Mouse (Mus musculus) liver, postnatal 0 days (tissue): ENCODE measurements around the gene Susd6. TPM values are rescaled to one million over a fixed set of nuclear protein-coding genes. Genes with fewer than 3 reads are reported as not detected.

Experiments used
- ATAC-seq: fragments of 200-750 bp; cut with Nextera tagmentation; 2 replicates; pipeline ENCODE4 v1.8.0; 2017; ENCODE audit warnings: mild to moderate bottlenecking, moderate library complexity
- DNase-seq: peaks from one replicate; pipeline ENCODE4 v3.0.0-alpha.2; 2016
- H3K27ac ChIP-seq: fragments of 300-500 bp; sonication (generic); 2 replicates; pipeline ENCODE4 v1.5.1; 2014; ENCODE audit warnings: antibody characterized with exemption, moderate library complexity, mild to moderate bottlenecking, low read depth
- H3K27me3 ChIP-seq: fragments of 300-500 bp; sonication (generic); 2 replicates; pipeline ENCODE4 v1.6.1; 2014; ENCODE audit warnings: low read length, control low read depth, mixed read lengths; ENCODE audit not compliant: insufficient read depth
- H3K36me3 ChIP-seq: fragments of 300-500 bp; sonication (generic); replicated peaks from 2 replicates; pipeline ENCODE4 v1.6.1; 2014; ENCODE audit warnings: mild to moderate bottlenecking, control low read depth, low read length, moderate library complexity, mixed read lengths; ENCODE audit not compliant: insufficient read depth
- H3K4me1 ChIP-seq: fragments of 300-500 bp; sonication (generic); 2 replicates; pipeline ENCODE4 v1.6.1; 2014; ENCODE audit warnings: antibody characterized with exemption, mild to moderate bottlenecking, control low read depth; ENCODE audit not compliant: insufficient read depth
- H3K4me2 ChIP-seq: fragments of 300-500 bp; sonication (generic); 2 replicates; pipeline ENCODE4 v1.6.1; 2014; ENCODE audit warnings: low read depth, mild to moderate bottlenecking, low read length, moderate library complexity, mixed read lengths
- H3K4me3 ChIP-seq: fragments of 300-500 bp; sonication (generic); 2 replicates; pipeline ENCODE4 v1.5.1; 2014; ENCODE audit warnings: low read depth, low read length
- H3K9ac ChIP-seq: fragments of 300-500 bp; sonication (generic); replicated peaks from 2 replicates; pipeline ENCODE4 v1.6.1; 2014; ENCODE audit warnings: mild to moderate bottlenecking, moderate library complexity
- H3K9me3 ChIP-seq: fragments of 300-500 bp; sonication (generic); 2 replicates; pipeline ENCODE4 v1.6.1; 2016; ENCODE audit warnings: mild to moderate bottlenecking, control low read depth, low read length, mixed read lengths
- CTCF ChIP-seq: sonication (generic); IDR thresholded peaks from 2 replicates; pipeline ENCODE4 v1.5.1; 2016; ENCODE audit warnings: antibody characterized with exemption, low read depth
- EP300 ChIP-seq: IDR thresholded peaks from 2 replicates; pipeline ENCODE4 v1.6.1; 2016; ENCODE audit warnings: antibody characterized with exemption, low read depth, mild to moderate bottlenecking
- WGBS: fragments of 180-500 bp; shearing (Covaris S2); extraction: QIAGEN DNeasy Blood & Tissue Kit; methylation state at CpG from one replicate; pipeline ENCODE4 v1.1.7; 2014; ENCODE audit not compliant: insufficient replicate concordance; 5-methylcytosine and 5-hydroxymethylcytosine counted together
- polyA plus RNA-seq: library from polyadenylated mRNA; unstranded; fragments of >200 nt; fragmentation: Nextera tagmentation; extraction: Ambion mirVana; gene quantifications from 2 replicates; pipeline ENCODE4 v1.2.1, GENCODE M21; 2015

The Susd6 gene
- polyA plus RNA-seq, 1 experiment from 2014 or later: 10.8 TPM

- Histone ChIP-seq H3K9ac (no peak overlapping the region), H3K4me2 (no peak overlapping the region), H3K4me3 (no peak overlapping the region), H3K4me1 (peaks cover 8% of the 10 kb centered on the region), H3K27me3 (no peaks in the 10 kb centered on the region), H3K36me3 (peaks cover 20% of the 10 kb centered on the region), H3K27ac (no peak overlapping the region), H3K9me3 (no peaks in the 10 kb centered on the region)
- TF ChIP-seq CTCF (no peak), EP300 (no peak)
- 91% methylated on average over 4 of the region's 4 CpGs for WGBS
- ATAC-seq (no peak), DNase-seq (no peak)
Observed at GRCm38 (mm10) chr12:80865175-80865574, 74.9 kb downstream of the Susd6 start.

DNA sequence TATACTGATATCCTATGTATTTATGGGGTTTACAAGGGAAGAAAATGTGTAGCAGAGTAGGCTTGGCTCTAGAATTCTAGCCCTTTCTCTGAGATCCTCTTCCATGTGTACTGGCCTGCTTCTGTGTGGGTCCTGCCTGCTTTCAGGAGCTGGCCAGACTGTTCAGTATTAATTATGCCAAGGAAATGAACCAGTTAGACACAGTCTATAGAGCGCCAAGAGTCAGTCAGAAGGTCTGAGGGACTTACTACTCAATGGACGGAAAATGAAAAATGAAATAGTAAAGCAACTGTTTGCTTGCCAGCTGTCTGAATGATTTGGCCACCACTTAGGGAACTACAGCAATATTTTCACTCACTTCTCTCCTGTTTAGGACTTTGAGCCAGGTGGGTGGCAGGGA, 75.7 kb downstream of the Susd6 start:
- no peak overlapping the region for H3K9ac ChIP-seq
- H3K27me3 ChIP-seq: no peaks in the 10 kb centered on the region

DNA sequence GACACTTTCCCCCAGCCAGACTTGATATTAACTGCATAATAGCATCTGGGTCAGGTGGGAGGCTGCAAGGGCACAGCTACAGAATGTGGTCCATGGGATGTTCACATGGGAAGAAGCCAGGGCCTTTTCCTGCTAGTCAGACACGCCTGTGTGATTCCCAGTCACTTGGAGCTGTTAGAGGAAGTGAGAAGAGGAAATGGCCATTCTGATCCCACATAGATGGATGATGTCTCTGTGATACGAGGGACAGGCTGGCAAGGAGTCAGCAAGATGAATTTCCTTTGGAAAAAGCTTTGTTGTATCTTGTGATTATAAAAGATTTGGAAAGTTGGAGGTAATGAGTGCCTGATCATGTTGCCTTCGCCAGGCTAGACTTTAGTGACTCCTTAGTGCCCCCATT, 76.8 kb downstream of the Susd6 start:
- no peaks in the 10 kb centered on the region for H3K27me3 ChIP-seq
- no peaks in the 10 kb centered on the region for H3K9me3 ChIP-seq
- 75% methylated on average over 3 of the region's 3 CpGs for WGBS
- H3K4me2 ChIP-seq: no peak overlapping the region
- no peak overlapping the region for H3K4me3 ChIP-seq
- no peak overlapping the region for H3K9ac ChIP-seq
- DNase-seq (no peak), ATAC-seq (no peak)
- H3K27ac ChIP-seq: no peak overlapping the region
- peaks cover 6% of the 10 kb centered on the region; the same call in 1 of the 2 replicates for H3K4me1 ChIP-seq
- no peak for TF ChIP-seq CTCF
- TF ChIP-seq EP300: no peak
- H3K36me3 ChIP-seq: peaks cover 36% of the 10 kb centered on the region

More for the DNA sequence above, 75.7 kb downstream of the Susd6 start:
- TF ChIP-seq CTCF: no peak
- TF ChIP-seq EP300: no peak
- WGBS: 88% methylated on average over 2 of the region's 2 CpGs
- H3K9me3 ChIP-seq: no peaks in the 10 kb centered on the region
- H3K27ac ChIP-seq: no peak overlapping the region
- ATAC-seq (no peak), DNase-seq (no peak)
- H3K36me3 ChIP-seq: peaks cover 29% of the 10 kb centered on the region
- H3K4me3 ChIP-seq: no peak overlapping the region
- peaks cover 6% of the 10 kb centered on the region for H3K4me1 ChIP-seq
- no peak overlapping the region for H3K4me2 ChIP-seq

GRCm38 (mm10) chr12:80868401-80868800, 78.1 kb downstream of the Susd6 start:
- no peak overlapping the region for H3K27ac ChIP-seq
- peaks cover 42% of the 10 kb centered on the region for H3K36me3 ChIP-seq

DNA sequence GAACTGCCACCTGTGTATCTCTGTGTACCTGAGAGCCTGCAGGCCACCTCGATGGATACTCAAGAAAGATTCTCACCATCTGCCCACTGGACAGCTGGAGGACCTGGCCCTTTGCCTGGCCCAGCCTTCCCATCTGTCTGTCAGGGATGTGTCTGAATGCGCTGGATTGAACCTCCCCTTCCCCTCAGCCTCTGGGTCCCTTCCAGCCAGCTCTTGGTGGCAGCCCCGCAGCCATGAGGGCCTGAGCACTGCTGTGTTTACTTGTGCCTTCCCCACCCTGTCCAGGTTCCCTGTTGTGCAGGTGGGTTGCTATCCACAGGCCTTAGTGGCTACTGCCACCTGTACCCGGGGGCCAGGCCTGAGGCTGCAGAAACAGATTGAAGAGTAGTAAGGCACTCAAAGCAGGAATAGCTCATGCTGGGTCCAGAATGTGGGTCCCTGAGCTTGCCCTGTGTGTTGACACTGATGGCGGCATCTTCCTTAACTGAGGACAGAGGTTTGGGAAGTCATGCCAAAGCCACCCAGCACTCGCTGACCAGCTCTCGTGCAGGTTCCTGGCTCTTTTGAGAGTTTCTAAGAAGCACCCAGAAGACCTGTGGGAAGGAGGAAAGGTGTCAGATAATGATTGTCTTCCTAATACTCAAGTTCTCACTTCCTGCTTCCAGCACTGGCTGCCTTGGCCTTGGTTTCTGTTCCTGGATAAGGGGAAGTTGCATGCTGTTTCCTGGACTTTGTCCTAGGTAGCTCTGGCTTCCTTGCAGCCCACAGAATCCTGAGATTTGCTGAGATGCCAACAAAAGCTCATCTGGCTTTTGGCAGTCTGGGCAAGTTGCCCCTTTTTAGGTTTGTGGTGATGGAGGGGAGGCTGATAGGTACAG, 87.1 kb downstream of the Susd6 start:
- no peak for DNase-seq
- Histone ChIP-seq H3K27me3 (no peaks in the 10 kb centered on the region), H3K9me3 (no peaks in the 10 kb centered on the region), H3K4me1 (no peaks in the 10 kb centered on the region), H3K9ac (no peak overlapping the region), H3K4me3 (no peak overlapping the region), H3K27ac (no peak overlapping the region), H3K36me3 (peaks cover 63% of the 10 kb centered on the region), H3K4me2 (no peak overlapping the region)
- ATAC-seq: no peak
- WGBS: 83% methylated on average over 7 of the region's 7 CpGs
- TF ChIP-seq EP300: no peak
- no peak for TF ChIP-seq CTCF

More at GRCm38 (mm10) chr12:80868401-80868800, 78.1 kb downstream of the Susd6 start:
- WGBS: 79% methylated on average over 7 of the region's 7 CpGs
- peaks cover 1% of the 10 kb centered on the region; the same call in 1 of the 2 replicates for H3K4me1 ChIP-seq
- H3K27me3 ChIP-seq: no peaks in the 10 kb centered on the region
- no peak overlapping the region for H3K9ac ChIP-seq
- no peak for DNase-seq
- TF ChIP-seq CTCF: no peak
- TF ChIP-seq EP300: no peak
- H3K9me3 ChIP-seq: no peaks in the 10 kb centered on the region
- H3K4me2 ChIP-seq: no peak overlapping the region
- ATAC-seq: no peak
- no peak overlapping the region for H3K4me3 ChIP-seq

DNA sequence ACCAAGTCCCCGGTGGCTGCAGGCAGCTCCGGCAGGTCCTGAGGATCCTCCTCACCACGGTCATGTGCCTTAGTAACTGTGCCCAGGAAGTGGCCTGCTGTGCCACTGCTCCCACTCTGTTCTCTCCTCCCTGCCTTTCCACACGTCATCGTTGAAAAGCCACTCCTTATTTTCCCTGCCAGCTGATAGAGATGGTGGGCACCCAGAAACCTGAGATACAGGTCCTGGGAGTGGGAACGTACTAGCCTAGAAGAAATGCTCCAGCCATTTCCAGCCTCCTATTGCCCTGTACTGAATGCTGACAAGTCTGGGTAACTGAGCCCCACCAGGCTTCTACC, 87.8 kb downstream of the Susd6 start:
- no peaks in the 10 kb centered on the region for H3K9me3 ChIP-seq
- H3K36me3 ChIP-seq: peaks cover 59% of the 10 kb centered on the region
- TF ChIP-seq EP300 (no peak), CTCF (no peak)
- H3K4me3 ChIP-seq: no peak overlapping the region
- no peaks in the 10 kb centered on the region for H3K4me1 ChIP-seq
- ATAC-seq (no peak), DNase-seq (no peak)
- H3K27me3 ChIP-seq: no peaks in the 10 kb centered on the region
- H3K27ac ChIP-seq: no peak overlapping the region
- H3K4me2 ChIP-seq: no peak overlapping the region
- WGBS: 93% methylated on average over 6 of the region's 6 CpGs
- H3K9ac ChIP-seq: no peak overlapping the region
